Mouse (Mus musculus): ENCODE measurements around the gene Rab40c. TPM values are rescaled to one million over a fixed set of nuclear protein-coding genes. Genes with fewer than 3 reads are reported as not detected.

The Rab40c gene
- polyA plus RNA-seq, 1 experiment from 2014 or later, result 47.1 TPM

- Histone ChIP-seq H3K9me3 (no peaks in the 10 kb centered on the region), H3K36me3 (peaks cover 53% of the 10 kb centered on the region)
These were observed 32.1 kb downstream of the Rab40c start for GRCm38 (mm10) chr17:25887467-25887866.

GRCm38 (mm10) chr17:25886806-25887205, 32.7 kb downstream of the Rab40c start:
- no peak overlapping the region for H3K9ac ChIP-seq (replicated peaks)
- H3K4me3 ChIP-seq (replicated peaks), result no peak overlapping the region
- no peak for ATAC-seq
- H3K27ac ChIP-seq, result no peak overlapping the region
- no peaks in the 10 kb centered on the region for H3K9me3 ChIP-seq
- no peaks in the 10 kb centered on the region for H3K27me3 ChIP-seq
- no peak overlapping the region for H3K4me2 ChIP-seq (replicated peaks)
- peaks cover 58% of the 10 kb centered on the region for H3K36me3 ChIP-seq
- H3K4me1 ChIP-seq (replicated peaks), result peaks cover 11% of the 10 kb centered on the region

More at GRCm38 (mm10) chr17:25887467-25887866, 32.1 kb downstream of the Rab40c start:
- no peak for ATAC-seq
- Histone ChIP-seq H3K9ac (replicated peaks) (no peak overlapping the region), H3K27ac (no peak overlapping the region), H3K27me3 (no peaks in the 10 kb centered on the region), H3K4me1 (replicated peaks) (peaks cover 7% of the 10 kb centered on the region; the same call in 1 of the 2 replicates), H3K4me2 (replicated peaks) (no peak overlapping the region), H3K4me3 (replicated peaks) (no peak overlapping the region)
- 92% methylated on average over 10 of the region's 10 CpGs for whole genome bisulfite sequencing

- Histone ChIP-seq H3K36me3 (peaks cover 58% of the 10 kb centered on the region), H3K27me3 (no peaks in the 10 kb centered on the region), H3K4me3 (replicated peaks) (no peak overlapping the region), H3K4me2 (replicated peaks) (no peak overlapping the region), H3K27ac (no peak overlapping the region), H3K4me1 (replicated peaks) (peaks cover 22% of the 10 kb centered on the region), H3K9me3 (no peaks in the 10 kb centered on the region), H3K9ac (replicated peaks) (no peak overlapping the region)
- peak; percentile 39; the same call in 1 of the 2 replicates for ATAC-seq
- WGBS, result 66% methylated on average over 4 of the region's 4 CpGs
These were observed 33.9 kb downstream of the Rab40c start for GRCm38 (mm10) chr17:25885636-25886035.

- no peaks in the 10 kb centered on the region for H3K27me3 ChIP-seq
- H3K9me3 ChIP-seq, result no peaks in the 10 kb centered on the region
- ATAC-seq, result no peak
- no peak overlapping the region for H3K4me3 ChIP-seq (replicated peaks)
- H3K9ac ChIP-seq (replicated peaks), result no peak overlapping the region
- H3K4me1 ChIP-seq (replicated peaks), result peaks cover 33% of the 10 kb centered on the region
- H3K27ac ChIP-seq, result 0 out of 2 replicates have a peak overlapping the region, but pooled peaks have one; percentile 74
- H3K36me3 ChIP-seq, result peaks cover 61% of the 10 kb centered on the region
- WGBS, result 91% methylated on average over 3 of the region's 3 CpGs
- no peak overlapping the region for H3K4me2 ChIP-seq (replicated peaks)
These were observed 35.7 kb downstream of the Rab40c start for GRCm38 (mm10) chr17:25883824-25884223.

- no peaks in the 10 kb centered on the region for H3K9me3 ChIP-seq
- 0 out of 2 replicates have a peak overlapping the region, but pooled peaks have one; percentile 33 for H3K9ac ChIP-seq (replicated peaks)
- peaks cover 61% of the 10 kb centered on the region for H3K36me3 ChIP-seq
- H3K27ac ChIP-seq, result peak overlapping the region; percentile 74; the same call in 1 of the 2 replicates
- H3K4me1 ChIP-seq (replicated peaks), result peaks cover 33% of the 10 kb centered on the region
- H3K4me3 ChIP-seq (replicated peaks), result no peak overlapping the region
- H3K27me3 ChIP-seq, result no peaks in the 10 kb centered on the region
- 78% methylated on average over 8 of the region's 8 CpGs for WGBS
- no peak for ATAC-seq
- no peak overlapping the region for H3K4me2 ChIP-seq (replicated peaks)
These were observed 36.3 kb downstream of the Rab40c start for GRCm38 (mm10) chr17:25883268-25883667.

GRCm38 (mm10) chr17:25882306-25882705, 37.2 kb downstream of the Rab40c start:
- Histone ChIP-seq H3K36me3 (peaks cover 61% of the 10 kb centered on the region), H3K27me3 (no peaks in the 10 kb centered on the region), H3K4me1 (replicated peaks) (peaks cover 33% of the 10 kb centered on the region), H3K4me3 (replicated peaks) (no peak overlapping the region), H3K27ac (peak overlapping the region; percentile 74), H3K9ac (replicated peaks) (peak overlapping the region; percentile 33; the same call in 1 of the 2 replicates), H3K4me2 (replicated peaks) (no peak overlapping the region), H3K9me3 (no peaks in the 10 kb centered on the region)
- ATAC-seq, result no peak
- 42% methylated on average over 5 of the region's 5 CpGs for WGBS

- WGBS, result 17% methylated on average over 4 of the region's 4 CpGs
- no peaks in the 10 kb centered on the region for H3K9me3 ChIP-seq
These were observed 37.8 kb downstream of the Rab40c start for GRCm38 (mm10) chr17:25881691-25882090.

GRCm38 (mm10) chr17:25880913-25881641, 38.5 kb downstream of the Rab40c start:
- no peaks in the 10 kb centered on the region for H3K27me3 ChIP-seq
- no peak overlapping the region for H3K4me2 ChIP-seq (replicated peaks)
- peaks cover 44% of the 10 kb centered on the region for H3K4me1 ChIP-seq (replicated peaks)
- peak overlapping the region; percentile 32; the same call in 1 of the 2 replicates for H3K9ac ChIP-seq (replicated peaks)
- H3K4me3 ChIP-seq (replicated peaks), result no peak overlapping the region
- H3K36me3 ChIP-seq, result peaks cover 60% of the 10 kb centered on the region
- peak overlapping the region; percentile 74 for H3K27ac ChIP-seq
- no peaks in the 10 kb centered on the region for H3K9me3 ChIP-seq
- ATAC-seq, result no peak
- WGBS, result 5% methylated on average over 5 of the region's 5 CpGs

More at GRCm38 (mm10) chr17:25881691-25882090, 37.8 kb downstream of the Rab40c start:
- no peak for ATAC-seq
- H3K9ac ChIP-seq (replicated peaks), result peak overlapping the region; percentile 33; the same call in 1 of the 2 replicates
- H3K36me3 ChIP-seq, result peaks cover 60% of the 10 kb centered on the region
- peak overlapping the region; percentile 74; the same call in 1 of the 2 replicates for H3K27ac ChIP-seq
- H3K4me3 ChIP-seq (replicated peaks), result no peak overlapping the region
- H3K4me2 ChIP-seq (replicated peaks), result no peak overlapping the region
- H3K27me3 ChIP-seq, result no peaks in the 10 kb centered on the region
- H3K4me1 ChIP-seq (replicated peaks), result peaks cover 38% of the 10 kb centered on the region

GRCm38 (mm10) chr17:25880196-25880910, 39.2 kb downstream of the Rab40c start, which contains the start of gene Wfikkn1:
Wfikkn1 (minus strand) TSS chr17:25880858.
- Histone ChIP-seq H3K27me3 (no peaks in the 10 kb centered on the region), H3K36me3 (peaks cover 60% of the 10 kb centered on the region), H3K4me2 (replicated peaks) (no peak within 1 kb of the TSS), H3K27ac (peak within 1 kb of the TSS; percentile 74), H3K4me1 (replicated peaks) (peaks cover 44% of the 10 kb centered on the region), H3K4me3 (replicated peaks) (no peak within 1 kb of the TSS), H3K9ac (replicated peaks) (peak within 1 kb of the TSS; percentile 33; the same call in 1 of the 2 replicates), H3K9me3 (no peaks in the 10 kb centered on the region)
- ATAC-seq, result no peak
- WGBS, result 20% methylated on average over 5 of the region's 5 CpGs

GRCm38 (mm10) chr17:25879750-25880149, 39.8 kb downstream of the Rab40c start:
- Histone ChIP-seq H3K4me3 (replicated peaks) (no peak overlapping the region), H3K36me3 (peaks cover 55% of the 10 kb centered on the region), H3K4me1 (replicated peaks) (peaks cover 41% of the 10 kb centered on the region), H3K9me3 (no peaks in the 10 kb centered on the region), H3K4me2 (replicated peaks) (no peak overlapping the region), H3K27me3 (no peaks in the 10 kb centered on the region), H3K9ac (replicated peaks) (0 out of 2 replicates have a peak overlapping the region, but pooled peaks have one; percentile 4), H3K27ac (no peak overlapping the region)
- ATAC-seq, result no peak
- 62% methylated on average over 8 of the region's 8 CpGs for WGBS

GRCm38 (mm10) chr17:25879261-25879660, 40.3 kb downstream of the Rab40c start:
- ATAC-seq, result no peak
- H3K9ac ChIP-seq (replicated peaks), result 0 out of 2 replicates have a peak overlapping the region, but pooled peaks have one; percentile 4
- peaks cover 44% of the 10 kb centered on the region for H3K4me1 ChIP-seq (replicated peaks)
- 46% methylated on average over 4 of the region's 4 CpGs for WGBS
- H3K27me3 ChIP-seq, result no peaks in the 10 kb centered on the region
- H3K36me3 ChIP-seq, result peaks cover 50% of the 10 kb centered on the region
- H3K4me3 ChIP-seq (replicated peaks), result no peak overlapping the region
- no peak overlapping the region for H3K27ac ChIP-seq
- H3K4me2 ChIP-seq (replicated peaks), result no peak overlapping the region
- H3K9me3 ChIP-seq, result no peaks in the 10 kb centered on the region
